Mouse (Mus musculus): Measurements from ENCODE around the gene Stam.

GRCm38 (mm10) chr2:14043011-14043410 lies 30.9 kb upstream of the Stam start:
- TF ChIP-seq CTCF (IDR thresholded peaks at IDR 0.05; ENCODE audit: low read depth, low read length) (no peak), POLR2A (IDR thresholded peaks at IDR 0.05; ENCODE audit: extremely low read depth, insufficient read depth, low read length) (no peak)
